Mouse (Mus musculus) fat pad, adult 2 months (tissue): ENCODE data around the gene Ric8a.

Experiments
- DNase-seq: peaks from one replicate; pipeline ENCODE4 v3.0.0-alpha.2; 2011; ENCODE audit warnings: low read depth, low spot score; ENCODE audit errors: extremely low read depth

Gene Ric8a

DNA sequence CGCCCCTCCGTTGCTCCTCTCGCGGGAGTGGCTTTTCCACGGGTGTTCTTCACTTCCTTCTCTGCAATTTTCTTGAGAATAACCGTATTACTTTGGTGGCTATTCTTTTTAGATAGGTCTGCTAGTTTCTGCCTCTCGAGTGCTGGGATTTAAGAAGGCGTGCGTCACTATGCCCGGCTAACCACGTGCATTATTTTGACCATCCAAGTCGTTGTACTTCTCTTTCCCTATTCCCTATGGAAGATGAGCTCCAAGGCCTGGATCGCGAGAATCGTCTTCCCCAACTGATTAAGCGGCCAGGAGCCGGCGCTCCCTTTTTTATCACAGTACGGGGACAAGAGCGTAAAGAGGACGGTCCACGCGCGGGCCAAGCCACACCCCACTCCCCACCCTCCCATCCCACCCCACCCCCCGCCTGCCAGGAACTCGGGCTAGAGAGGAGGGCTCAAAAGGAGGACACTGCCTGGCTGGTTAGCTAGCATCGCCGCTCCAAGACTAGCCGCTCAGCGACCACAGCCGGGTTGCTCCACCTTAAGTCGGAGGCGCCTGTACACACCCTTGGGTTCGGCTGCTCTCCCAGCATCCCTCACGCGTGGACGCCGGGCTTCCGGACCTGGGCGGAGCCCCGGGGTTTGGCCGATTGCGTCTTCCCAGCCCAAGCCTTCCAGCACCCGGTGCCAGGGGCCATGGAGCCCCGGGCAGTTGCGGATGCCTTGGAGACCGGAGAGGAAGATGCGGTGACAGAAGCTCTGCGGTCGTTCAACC, at the start of gene Ric8a:
Gene Ric8a (plus strand): TSS at position 173 of the 765 bp plus-strand sequence.
- DNase-seq, result no peak

DNA sequence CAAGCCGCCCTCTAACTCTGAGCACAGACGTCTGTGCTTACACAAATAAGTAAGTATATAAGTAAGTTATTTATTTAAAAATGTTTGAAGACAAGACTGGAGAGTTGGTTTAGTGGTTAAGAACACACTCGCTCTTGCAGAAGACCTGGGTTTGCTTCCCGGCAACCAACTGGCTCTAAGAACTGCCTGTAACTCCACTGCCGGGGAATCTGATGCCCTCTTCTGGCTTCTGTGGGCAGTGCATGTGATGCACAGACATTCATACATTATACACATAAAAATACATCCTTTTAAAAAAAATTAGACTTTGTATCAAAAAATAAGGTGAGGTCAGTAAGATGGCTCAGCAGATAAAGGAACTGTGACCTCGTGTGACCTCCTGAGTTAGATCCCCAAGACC, 46.3 kb upstream of the Ric8a start:
- no peak for DNase-seq

DNA sequence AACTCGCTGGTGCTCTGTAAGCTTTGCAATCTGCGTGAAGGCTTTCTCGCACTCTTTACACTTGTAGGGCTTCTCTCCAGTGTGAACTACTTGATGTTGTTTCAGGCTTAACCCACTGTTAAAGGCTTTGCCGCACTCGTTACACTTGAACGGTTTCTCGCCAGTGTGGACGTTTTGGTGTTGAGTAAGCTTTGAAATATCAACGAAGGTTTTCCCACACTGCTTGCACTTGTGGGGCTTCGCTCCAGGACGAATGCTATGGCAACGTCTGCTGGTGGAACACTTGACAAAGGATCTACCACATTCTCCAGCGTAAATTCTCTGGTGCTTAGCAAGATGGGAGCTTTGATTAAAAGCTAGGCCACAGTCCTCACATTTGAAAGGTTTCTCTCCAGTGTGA, 45.0 kb upstream of the Ric8a start:
- DNase-seq, result no peak

DNA sequence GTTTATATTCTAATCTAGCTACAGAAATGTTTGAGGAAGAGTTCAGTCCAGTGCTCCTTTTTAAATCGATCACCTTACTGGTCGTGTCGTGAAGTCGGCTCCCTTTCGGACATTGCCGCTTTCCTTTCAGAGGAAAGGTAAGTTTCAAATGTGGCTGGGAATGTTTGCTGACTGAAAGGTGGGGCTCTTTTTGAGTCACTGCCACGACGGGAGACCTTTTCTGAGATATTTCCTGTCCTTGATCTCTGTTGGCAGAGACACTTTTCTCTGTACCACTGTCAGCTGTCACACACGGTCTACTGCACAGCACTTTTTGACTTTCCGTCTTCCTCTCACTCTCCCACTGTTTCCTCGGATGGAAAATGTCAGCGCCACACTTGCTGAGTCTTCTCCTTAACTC, 43.9 kb upstream of the Ric8a start:
- DNase-seq, result no peak

DNA sequence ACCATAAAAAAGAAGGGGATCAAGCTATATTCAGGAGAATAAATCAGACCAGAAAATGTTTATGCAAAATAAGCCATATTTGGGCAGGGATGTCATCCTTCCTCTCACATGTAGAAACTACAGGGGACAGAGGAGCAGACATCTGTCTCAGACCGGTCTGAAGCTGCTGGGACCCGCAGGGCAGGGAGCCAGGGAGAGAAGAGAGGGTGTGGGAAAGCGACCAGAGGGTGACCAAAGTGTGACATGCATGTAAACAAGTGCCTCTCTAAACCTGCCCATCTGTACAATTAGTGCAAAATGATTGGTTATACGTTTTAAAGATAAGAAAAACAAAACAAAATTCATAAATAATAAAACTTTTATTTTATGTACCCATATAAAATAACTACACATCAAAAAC, 36.6 kb upstream of the Ric8a start:
- DNase-seq, result no peak

DNA sequence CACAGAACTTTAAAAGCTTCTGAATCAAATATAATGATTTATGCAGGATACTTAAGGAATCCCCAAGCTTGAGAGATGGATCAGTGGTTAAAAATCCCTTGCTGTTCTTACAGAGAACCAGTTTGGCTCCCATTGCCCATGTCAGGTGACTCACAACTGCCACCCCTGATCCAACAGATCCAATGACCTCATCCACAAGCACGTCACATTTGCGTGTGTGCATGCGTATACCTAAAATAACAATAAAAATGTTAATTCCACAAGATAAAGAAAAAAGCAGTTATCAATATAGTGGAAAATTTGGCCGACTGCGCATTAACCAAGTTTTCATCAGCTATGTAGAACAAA, 35.5 kb upstream of the Ric8a start:
- DNase-seq, result no peak

DNA sequence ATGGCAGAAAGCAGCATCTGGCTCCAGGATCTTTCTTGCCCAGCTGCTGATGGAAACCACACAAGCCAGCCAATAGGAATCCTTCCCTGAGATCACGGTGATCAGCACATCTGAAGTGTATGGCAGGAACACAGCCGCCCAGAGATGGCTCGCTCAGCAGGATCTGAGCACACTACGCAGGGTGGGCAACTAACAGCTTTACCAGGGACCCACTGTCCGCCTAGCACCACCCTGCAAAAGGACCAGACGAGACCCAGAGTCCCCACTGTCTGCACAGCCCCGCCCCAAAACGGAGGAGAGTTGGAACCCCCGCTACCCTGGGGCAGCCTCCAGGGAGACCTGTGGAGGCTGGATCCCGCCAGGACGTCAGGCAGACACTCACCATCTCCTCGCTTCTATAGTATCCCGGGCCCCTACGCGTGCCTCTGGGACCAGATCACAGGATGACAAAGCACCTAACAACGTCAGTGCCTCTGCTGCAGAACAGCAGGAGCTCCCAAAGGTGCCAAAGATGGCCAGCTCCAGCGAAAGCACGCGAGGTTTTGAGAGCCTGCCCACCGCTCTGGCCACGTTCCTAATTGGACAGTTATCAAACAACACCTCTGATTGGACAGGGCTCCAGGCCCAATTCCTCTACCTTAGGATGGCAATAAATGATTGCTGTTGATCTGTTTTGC, 35.0 kb upstream of the Ric8a start, which contains the start of gene Zfp941:
Gene Zfp941 (minus strand): TSS at position 526 of the 677 bp plus-strand sequence.
- DNase-seq, result no peak

DNA sequence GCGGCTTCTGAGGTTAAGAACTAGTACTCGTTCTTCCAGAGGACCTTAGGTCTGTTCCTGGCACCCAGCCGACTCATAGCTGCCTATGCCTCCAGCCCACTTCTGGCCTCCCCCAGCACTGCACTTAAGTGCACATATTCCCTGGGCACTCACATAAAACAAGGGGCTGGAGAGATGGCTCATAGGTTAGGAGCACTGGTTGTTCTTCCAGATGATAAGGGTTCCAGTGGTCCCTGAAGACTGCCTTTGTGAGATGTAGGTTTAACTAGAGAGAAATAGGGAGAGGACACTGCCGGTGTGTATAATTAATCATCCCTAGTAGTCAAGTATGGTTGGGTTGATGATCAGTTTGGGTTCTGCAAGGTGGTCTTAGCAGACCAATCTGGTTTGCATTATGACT, 34.0 kb upstream of the Ric8a start:
- DNase-seq, result no peak

DNA sequence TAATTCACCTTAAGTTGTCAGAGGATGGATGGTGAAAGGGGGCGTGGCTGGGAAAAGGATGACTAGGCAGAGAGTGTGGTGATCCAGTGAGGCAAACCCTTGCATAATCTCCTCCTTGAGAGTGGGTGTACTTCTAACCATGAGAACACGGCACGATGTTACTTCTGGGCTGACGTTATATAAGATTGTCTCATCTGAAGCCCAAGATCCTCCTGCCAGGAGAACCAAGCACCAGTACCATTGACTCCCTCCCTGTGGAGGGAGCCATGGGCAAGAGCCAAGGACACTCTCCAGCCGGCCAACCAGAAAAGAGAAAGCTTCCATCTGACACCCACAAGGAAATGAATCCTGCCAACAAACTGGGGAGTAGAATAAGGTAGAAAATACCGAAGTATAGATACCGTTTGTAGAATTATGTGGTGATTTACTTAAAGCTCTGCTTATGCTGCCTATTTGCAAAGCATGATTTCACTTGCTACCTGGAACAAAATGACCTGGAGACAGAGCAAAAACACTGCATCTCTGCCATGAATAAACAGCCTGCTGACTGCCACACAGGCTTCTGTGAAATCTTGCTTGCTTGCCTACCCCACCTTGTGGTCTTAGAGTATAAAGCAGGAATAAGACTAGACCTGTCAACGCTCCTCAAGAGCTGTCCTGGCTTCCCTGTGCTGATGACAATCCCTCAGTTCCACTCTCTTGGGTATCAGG, 28.4 kb upstream of the Ric8a start:
- no peak for DNase-seq

DNA sequence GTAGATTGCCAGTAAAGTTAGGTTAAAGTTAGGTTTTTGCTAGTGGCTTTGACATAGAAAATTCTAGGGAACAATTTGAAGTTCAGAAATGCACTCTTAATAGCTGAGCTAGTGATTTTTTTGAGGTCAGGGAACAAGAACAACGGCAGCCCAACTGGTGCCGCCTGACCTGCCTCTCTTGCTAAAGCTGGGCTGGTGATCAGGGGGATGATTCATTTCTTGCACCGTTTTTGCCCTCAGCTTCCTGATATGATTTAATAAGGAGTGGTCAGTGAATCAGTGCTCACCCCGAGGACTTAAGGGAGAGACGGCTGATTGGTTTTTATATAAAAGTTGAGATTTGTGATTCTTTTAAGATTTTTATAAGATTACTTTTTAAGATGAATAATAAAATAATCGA, 25.3 kb upstream of the Ric8a start:
- DNase-seq, result no peak

DNA sequence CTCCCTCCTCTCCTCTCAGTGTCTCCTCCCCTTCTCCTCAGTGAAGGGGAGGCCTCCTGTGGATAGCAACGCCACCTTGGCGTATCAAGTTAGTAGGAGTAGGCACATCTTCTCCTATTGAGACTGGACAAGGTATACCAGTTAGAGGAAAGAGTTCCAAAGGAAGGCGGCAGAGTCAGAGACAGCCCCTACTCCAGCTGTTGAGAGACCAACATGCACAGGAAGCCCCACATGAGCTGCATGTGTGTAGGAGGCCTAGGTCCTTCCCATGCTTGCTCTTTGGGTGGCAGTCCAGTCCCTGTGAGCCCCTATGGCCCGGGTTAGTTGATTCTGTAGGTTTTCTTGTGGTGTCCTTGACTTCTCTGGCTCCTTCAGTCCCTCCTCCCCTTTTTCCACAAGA, 23.4 kb upstream of the Ric8a start:
- DNase-seq, result no peak

DNA sequence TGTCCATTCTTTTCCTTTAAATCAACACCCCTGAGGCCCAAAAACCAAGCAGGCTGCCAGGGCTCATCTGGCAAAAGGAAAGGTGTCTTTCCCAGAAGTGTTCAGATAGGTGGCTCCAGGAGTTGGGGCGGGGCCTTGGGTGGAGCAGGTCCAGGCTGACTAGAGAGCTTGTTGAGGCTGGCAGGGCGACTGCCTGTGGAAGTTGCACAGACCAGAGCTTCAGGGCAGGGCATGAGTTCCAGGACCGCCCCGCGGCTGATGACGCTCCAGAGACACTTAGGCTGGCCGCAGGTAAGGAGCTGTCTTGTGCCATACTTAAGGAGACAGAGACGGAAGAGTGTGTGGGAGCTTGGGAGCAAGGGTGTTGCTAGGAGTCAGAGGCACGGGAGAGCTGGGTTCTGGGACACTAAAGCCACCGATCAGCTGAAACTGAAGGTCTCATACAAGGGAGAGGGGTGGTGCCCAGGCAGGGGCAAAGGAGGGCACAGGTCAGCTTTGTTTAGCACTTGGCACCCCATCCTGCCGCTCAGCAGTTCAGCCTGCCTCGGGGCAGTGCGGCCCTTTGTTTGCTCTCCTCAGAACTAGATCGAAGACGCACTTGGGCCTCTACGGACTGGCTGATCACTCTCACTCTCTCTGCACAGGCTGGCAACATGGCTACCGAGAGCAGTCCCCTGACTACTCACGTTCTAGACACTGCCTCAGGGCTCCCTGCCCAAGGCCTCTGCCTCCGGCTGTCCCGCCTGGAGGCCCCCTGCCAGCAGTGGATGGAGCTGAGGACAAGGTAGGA, 21.6 kb upstream of the Ric8a start, which contains the start of gene Urah:
Gene Urah (plus strand): TSS at position 51 of the 790 bp plus-strand sequence.
- DNase-seq, result peak; percentile 90

DNA sequence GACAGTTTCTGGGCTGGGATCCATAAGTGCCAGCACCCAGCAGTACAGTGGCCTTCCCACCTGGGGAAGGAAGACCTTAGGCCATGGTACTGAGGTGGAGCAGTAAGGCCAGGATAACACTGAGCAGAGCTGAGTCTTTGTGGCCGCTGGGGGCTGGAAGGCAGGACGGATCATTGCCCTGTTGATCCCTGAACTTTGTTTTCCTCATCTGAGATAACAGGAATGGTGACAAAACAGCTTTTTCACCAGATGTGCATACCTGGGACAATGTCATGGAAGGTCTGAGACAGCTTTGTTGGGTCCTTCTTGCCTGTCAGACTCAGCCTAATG, 21.0 kb upstream of the Ric8a start:
- DNase-seq, result no peak

DNA sequence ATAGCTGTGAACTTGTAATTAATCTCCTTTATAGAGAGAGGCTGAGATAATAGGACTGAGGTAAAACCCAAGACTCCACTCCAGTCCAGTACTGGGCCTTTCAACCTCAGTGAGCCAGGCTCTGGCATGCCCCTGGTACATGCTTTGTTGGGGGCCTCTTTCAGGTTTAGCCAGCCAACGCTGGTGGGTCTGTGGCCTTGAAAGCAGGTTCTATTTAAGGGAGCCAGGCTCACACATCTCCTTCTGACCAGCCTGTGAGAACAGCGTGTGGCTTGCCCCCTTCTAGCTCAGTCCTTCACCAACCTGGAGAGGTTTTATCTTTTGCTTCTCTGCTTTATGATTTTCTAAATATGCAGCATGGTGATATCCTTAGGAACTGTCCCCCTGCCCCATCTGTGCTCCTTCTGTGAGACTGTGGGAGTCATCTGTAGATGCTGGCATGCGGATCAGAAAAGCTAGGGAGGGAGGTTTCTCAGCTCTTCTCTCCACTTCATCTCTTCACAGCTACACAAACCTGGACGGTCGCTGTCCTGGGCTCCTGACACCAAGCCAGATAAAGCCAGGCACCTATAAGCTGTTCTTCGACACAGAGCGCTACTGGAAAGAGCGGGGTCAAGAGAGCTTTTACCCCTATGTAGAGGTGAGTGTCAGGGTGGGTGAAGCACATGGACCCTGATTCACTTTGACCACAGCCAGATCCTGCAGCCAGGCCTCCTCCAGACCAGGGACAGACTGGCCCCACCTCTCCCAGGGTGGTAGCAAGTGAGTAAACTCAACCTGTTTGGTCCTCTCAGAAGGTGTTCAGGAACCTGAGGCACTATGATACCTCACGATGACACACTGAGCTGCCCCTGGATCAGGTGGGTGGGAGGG, 20.3 kb upstream of the Ric8a start:
- DNase-seq, result no peak

DNA sequence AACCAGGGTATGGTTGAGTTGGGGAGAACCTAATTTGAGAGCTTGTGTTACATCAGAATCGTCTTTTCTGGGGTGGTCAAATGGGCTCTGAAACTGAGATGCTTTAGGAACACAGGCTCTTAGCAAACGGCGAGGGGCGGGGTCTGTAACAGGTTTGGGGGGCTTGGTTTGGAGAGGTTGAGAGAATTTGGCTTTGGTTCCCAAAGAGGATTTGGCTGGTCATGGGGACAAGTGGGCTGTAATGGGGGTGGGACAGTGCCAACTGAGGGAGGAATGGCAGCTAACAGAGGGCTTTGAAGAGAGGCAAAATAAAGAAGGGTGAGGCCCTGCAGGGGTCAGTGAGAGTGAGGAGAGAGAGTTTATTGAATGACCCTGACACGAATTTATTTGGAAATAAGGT, 17.2 kb upstream of the Ric8a start:
- DNase-seq, result no peak

DNA sequence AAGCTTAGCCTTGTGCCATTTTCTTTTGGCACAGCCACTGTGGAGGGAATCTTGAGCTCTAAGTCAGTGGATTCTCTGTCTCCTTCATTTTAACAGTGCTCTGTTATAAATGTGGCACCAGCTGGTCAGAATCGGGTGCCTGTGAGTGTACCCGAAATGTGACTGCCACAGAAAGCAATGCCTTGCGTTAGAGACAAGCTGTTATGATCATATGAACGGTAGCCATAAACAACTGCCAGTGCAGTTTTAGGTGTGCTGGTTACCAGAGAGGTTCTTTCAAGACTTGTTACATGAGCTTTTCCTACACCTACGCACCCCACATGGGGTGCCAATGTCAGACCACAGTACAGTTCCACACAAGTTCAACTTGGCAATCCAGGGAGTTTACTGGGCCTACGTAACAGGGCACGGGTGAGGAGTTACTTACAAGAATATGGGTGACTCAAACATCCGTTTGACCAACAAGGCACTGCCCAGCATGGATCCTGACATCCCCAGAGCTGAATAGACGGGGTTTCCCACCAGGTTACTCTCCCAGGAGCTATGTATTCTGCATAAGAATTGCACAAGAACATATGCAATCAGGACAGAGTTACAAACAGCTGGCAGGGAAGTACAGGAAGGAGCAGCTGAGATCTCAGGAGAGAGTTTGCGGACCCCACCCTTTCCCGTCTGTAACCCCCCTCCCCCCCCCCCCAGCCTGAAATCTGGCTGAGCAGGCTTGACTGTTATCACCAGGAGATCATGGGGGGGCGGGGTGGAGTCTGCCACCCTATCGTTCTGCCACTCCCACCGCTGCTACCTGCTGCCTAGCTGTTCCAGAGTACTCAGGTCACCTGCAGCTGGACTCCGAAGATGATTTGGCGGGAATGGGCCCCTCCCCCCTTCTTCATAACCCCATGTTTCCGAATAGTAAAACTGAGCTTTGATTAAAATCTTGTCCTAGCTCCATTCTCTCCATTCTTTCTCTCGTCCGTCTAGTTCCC, 15.7 kb upstream of the Ric8a start:
- peak; percentile 88 for DNase-seq

DNA sequence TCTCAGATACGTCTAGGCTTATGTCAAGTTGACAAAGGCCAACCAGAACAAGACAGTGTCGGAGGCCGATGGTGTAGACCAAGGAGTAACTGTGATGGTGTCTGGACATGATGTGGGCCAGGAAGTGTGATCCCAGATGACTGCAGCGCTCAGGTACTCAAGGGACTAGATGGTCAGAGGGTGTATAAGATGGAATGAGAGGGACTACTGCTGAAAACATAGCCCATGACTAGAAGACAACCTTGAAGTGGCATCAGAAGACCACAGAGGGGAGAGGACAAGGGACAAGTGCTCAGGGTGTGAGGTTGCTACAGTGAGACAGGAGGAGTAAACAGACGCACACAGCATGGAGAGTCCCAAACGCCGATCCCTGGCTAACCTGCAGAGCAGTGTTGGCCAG, 13.0 kb upstream of the Ric8a start:
- no peak for DNase-seq

DNA sequence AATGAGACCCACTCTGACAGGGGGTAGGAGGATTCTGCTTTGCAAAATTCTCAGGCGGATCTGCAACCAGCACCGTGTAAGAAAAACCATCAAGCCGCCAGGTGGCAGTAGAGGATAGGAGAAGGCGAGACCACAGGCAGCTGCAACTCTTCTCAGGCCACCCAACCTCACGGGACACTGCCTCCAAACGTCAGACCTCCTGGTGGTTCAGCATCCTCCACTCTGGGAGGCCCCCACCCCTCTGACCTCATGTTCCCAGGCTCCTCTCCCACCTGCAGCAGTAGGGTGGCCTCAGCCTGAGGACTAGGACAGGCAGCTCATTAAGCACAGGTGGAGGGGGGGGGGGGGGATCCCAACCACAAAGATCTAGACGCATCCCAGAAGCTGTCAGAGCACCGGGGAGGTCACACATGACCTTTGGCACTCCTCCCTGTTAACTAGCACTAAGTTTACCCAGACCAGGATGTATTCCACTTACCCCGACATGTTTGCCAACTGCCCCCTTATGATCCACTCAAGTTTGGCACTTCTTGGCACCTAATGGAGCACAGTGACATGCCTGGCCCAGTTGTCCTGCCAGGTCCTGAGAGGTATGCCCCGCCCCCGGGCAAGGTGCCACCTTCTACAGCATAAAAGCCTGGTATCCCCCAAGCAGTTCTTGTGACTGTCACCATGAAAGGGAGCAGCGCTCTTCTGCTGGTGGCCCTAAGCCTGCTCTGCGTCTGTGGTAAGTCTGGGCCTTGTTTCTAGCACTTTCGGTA, 11.7 kb upstream of the Ric8a start, which contains the start of gene Scgb1c1:
Gene Scgb1c1 (plus strand): TSS at position 643 of the 761 bp plus-strand sequence.
- no peak for DNase-seq
